In the genomic region with DNA sequence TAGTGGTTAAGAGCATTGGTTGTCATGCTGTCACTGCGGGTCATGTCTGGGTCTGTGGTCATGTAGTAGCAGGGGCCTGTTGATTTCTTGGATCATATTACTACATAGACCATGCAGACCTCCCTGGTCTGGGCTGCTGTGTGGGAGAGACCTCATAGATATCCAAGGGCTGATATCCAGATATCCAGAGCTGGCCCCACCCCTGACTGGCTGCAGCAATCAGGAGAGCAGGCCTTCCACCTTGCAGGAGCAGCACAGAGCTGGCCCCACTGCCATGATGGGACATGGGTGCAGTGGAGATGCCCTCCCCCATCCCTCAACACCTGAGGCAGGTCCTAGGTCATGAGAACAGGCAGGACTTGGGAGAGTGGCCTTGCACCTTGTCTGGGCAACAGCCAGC, we compare ENCODE assay signal across 18 mouse cellular contexts. TPM values are rescaled to one million over a fixed set of nuclear protein-coding genes. Genes with fewer than 3 reads are reported as not detected.
DNase-seq lines count a peak whose midpoint lies in the region; ATAC-seq and TF ChIP-seq lines count a peak whose summit lies in the region.
"Had no signal": no experiment of that assay in that cellular context is flagged by ENCODE, and none has a peak within 500 bp of the region (broad histone marks: within the 10 kb centered on the region; RNA-seq: fewer than 3 reads in every experiment).

No protein-coding gene starts in this region.

- H3K9me3 ChIP-seq in heart, embryonic 11.5 days (replicated peaks; ENCODE audit: control insufficient read depth, low read length): no peaks in the 10 kb centered on the region
- H3K9me3 ChIP-seq in kidney, embryonic 16.5 days (ENCODE audit: low read length): no peaks in the 10 kb centered on the region
- H3K9me3 ChIP-seq in limb, embryonic 10.5 days (replicated peaks): no peaks in the 10 kb centered on the region
- H3K9me3 ChIP-seq in liver, embryonic 11.5 days (ENCODE audit: control insufficient read depth, low read length): no peaks in the 10 kb centered on the region
- H3K9me3 ChIP-seq: lung, embryonic 15.5 days; neural tube, embryonic 13.5 days had no signal

- no peak overlapping the region for H3K4me3 ChIP-seq in heart, embryonic 11.5 days (ENCODE audit: low read depth, low read length)
- no peak overlapping the region for H3K4me3 ChIP-seq in kidney, embryonic 16.5 days (ENCODE audit: low read length)
- H3K4me3 ChIP-seq in kidney, adult 2 months (ENCODE audit: insufficient read depth, low read depth, low read length): no peak overlapping the region
- no peak overlapping the region for H3K4me3 ChIP-seq in limb, embryonic 10.5 days
- H3K4me3 ChIP-seq in liver, embryonic 11.5 days (ENCODE audit: low read depth, low read length): no peak overlapping the region
- H3K4me3 ChIP-seq: erythroblast, embryonic 14.5 days; lung, embryonic 15.5 days; neural tube, embryonic 13.5 days had no signal

- DNase-seq in heart, adult 8-10 months (ENCODE audit: low spot score): no peak
- no peak for DNase-seq in kidney, adult 2 months
- DNase-seq in limb, embryonic 10.5 days (ENCODE audit: low spot score): no peak
- no peak for DNase-seq in liver, embryonic 11.5 days (ENCODE audit: low spot score)
- no peak for DNase-seq in thymus, postnatal 10 days (ENCODE audit: low spot score in 2 of 2)
- no peak for DNase-seq in left cerebral cortex, adult 18-20 months (ENCODE audit: low spot score in 2 of 2)
- DNase-seq: cerebellum, adult 11-12 months; kidney, adult 18-20 months; kidney, postnatal 14 days; lung, postnatal 4 days; thymus, postnatal 36 days had no signal

- no peaks in the 10 kb centered on the region; the same call in 1 of the 2 replicates for H3K36me3 ChIP-seq in heart, embryonic 11.5 days (ENCODE audit: control insufficient read depth, insufficient read depth, low read length)
- H3K36me3 ChIP-seq in kidney, embryonic 16.5 days (ENCODE audit: insufficient read depth, low read length): peaks cover 13% of the 10 kb centered on the region; the same call in 1 of the 2 replicates
- no peaks in the 10 kb centered on the region for H3K36me3 ChIP-seq in kidney, adult 2 months (ENCODE audit: control insufficient read depth, insufficient read depth, low read length)
- peaks cover 52% of the 10 kb centered on the region for H3K36me3 ChIP-seq in limb, embryonic 10.5 days
- peaks cover 18% of the 10 kb centered on the region for H3K36me3 ChIP-seq in liver, embryonic 11.5 days (ENCODE audit: control insufficient read depth, insufficient read depth, low read length)
- H3K36me3 ChIP-seq: neural tube, embryonic 13.5 days had no signal

- ATAC-seq in heart, embryonic 11.5 days (replicated peaks; ENCODE audit: insufficient number of reproducible peaks, low FRiP score, low TSS enrichment): no peak
- peak; percentile 20; the same call in 1 of the 2 replicates for ATAC-seq in kidney, embryonic 16.5 days (ENCODE audit: low FRiP score, low TSS enrichment)
- peak; percentile 33 for ATAC-seq in liver, embryonic 11.5 days (replicated peaks; ENCODE audit: low FRiP score)
- ATAC-seq: hindbrain, postnatal 0 days had no signal

- no peak overlapping the region for H3K9ac ChIP-seq in heart, embryonic 11.5 days (ENCODE audit: low read depth, low read length)
- no peak overlapping the region for H3K9ac ChIP-seq in kidney, embryonic 16.5 days (replicated peaks; ENCODE audit: low read length)
- H3K9ac ChIP-seq in liver, embryonic 11.5 days (ENCODE audit: low read depth, low read length): no peak overlapping the region
- H3K9ac ChIP-seq: lung, embryonic 15.5 days; neural tube, embryonic 13.5 days had no signal

- no peaks in the 10 kb centered on the region for H3K27me3 ChIP-seq in heart, embryonic 11.5 days (ENCODE audit: control insufficient read depth, insufficient read depth, low read length)
- no peaks in the 10 kb centered on the region for H3K27me3 ChIP-seq in kidney, embryonic 16.5 days (ENCODE audit: insufficient read depth, low read length)
- no peaks in the 10 kb centered on the region for H3K27me3 ChIP-seq in kidney, adult 2 months (replicated peaks; ENCODE audit: control insufficient read depth, insufficient read depth, low read length)
- no peaks in the 10 kb centered on the region for H3K27me3 ChIP-seq in limb, embryonic 10.5 days (ENCODE audit: low read depth, poor library complexity, severe bottlenecking)
- no peaks in the 10 kb centered on the region for H3K27me3 ChIP-seq in liver, embryonic 11.5 days (replicated peaks; ENCODE audit: control insufficient read depth, insufficient read depth, low read length)
- H3K27me3 ChIP-seq: lung, embryonic 15.5 days; neural tube, embryonic 13.5 days had no signal

- WGBS in heart, embryonic 11.5 days (ENCODE audit: insufficient replicate concordance): 92% methylated on average over 1 of the region's 1 CpGs
- WGBS in kidney, embryonic 16.5 days: 78% methylated on average over 1 of the region's 1 CpGs
- 77% methylated on average over 1 of the region's 1 CpGs for WGBS in kidney, adult 2 months
- 93% methylated on average over 1 of the region's 1 CpGs for WGBS in limb, embryonic 10.5 days
- WGBS in liver, embryonic 11.5 days: 83% methylated on average over 1 of the region's 1 CpGs

- no peak for TF ChIP-seq CTCF in kidney, adult 2 months (conservative IDR thresholded peaks at IDR 0.05; ENCODE audit: insufficient read depth, insufficient read length, low read depth, low read length)

- peak overlapping the region; percentile 10; the same call in 1 of the 2 replicates for H3K27ac ChIP-seq in heart, embryonic 11.5 days (ENCODE audit: low read depth, low read length)
- H3K27ac ChIP-seq in kidney, embryonic 16.5 days (ENCODE audit: low read length): no peak overlapping the region
- H3K27ac ChIP-seq in kidney, adult 2 months (ENCODE audit: insufficient read depth, low read depth, low read length): no peak overlapping the region
- peak overlapping the region; percentile 26; the same call in 1 of the 2 replicates for H3K27ac ChIP-seq in limb, embryonic 10.5 days
- H3K27ac ChIP-seq in liver, embryonic 11.5 days (ENCODE audit: low read depth, low read length): no peak overlapping the region
- H3K27ac ChIP-seq: hindbrain, postnatal 0 days; lung, embryonic 15.5 days; neural tube, embryonic 13.5 days had no signal

- TF ChIP-seq POLR2A in kidney, adult 2 months (IDR thresholded peaks at IDR 0.05; ENCODE audit: low read depth, low read length): no peak

- no peak overlapping the region for H3K4me2 ChIP-seq in heart, embryonic 11.5 days
- no peak overlapping the region for H3K4me2 ChIP-seq in kidney, embryonic 16.5 days (replicated peaks; ENCODE audit: low read depth, low read length)
- no peak overlapping the region for H3K4me2 ChIP-seq in liver, embryonic 11.5 days
- H3K4me2 ChIP-seq: lung, embryonic 15.5 days; midbrain, embryonic 11.5 days; neural tube, embryonic 13.5 days had no signal

- H3K4me1 ChIP-seq in heart, embryonic 11.5 days (ENCODE audit: control insufficient read depth, insufficient read depth, low read length): peaks cover 6% of the 10 kb centered on the region
- H3K4me1 ChIP-seq in kidney, embryonic 16.5 days (ENCODE audit: insufficient read depth, low read length): peaks cover 3% of the 10 kb centered on the region; the same call in 1 of the 2 replicates
- H3K4me1 ChIP-seq in kidney, adult 2 months (ENCODE audit: control insufficient read depth, insufficient read depth, low read length): no peaks in the 10 kb centered on the region; the same call in 1 of the 2 replicates
- H3K4me1 ChIP-seq in limb, embryonic 10.5 days: peaks cover 11% of the 10 kb centered on the region
- H3K4me1 ChIP-seq in liver, embryonic 11.5 days (replicated peaks; ENCODE audit: control insufficient read depth, insufficient read depth, low read length): peaks cover 5% of the 10 kb centered on the region

RNA-seq across cellular contexts. Expression of gene Ttc28, which starts 4.3 kb away (rescaled TPM):
- polyA plus RNA-seq in heart, embryonic 11.5 days (2014; fragmentation: Nextera tagmentation; extraction: Ambion mirVana): 8.1 and 9.4 TPM in 2 replicates
- total RNA-seq in heart, adult 8-10 months (2022): 10 to 100 TPM; 11.0 to 17.2 (median 12.3) TPM
- 12.1 and 14.7 TPM in 2 replicates for polyA plus RNA-seq in kidney, embryonic 16.5 days (2015; fragmentation: Nextera tagmentation; extraction: Ambion mirVana)
- polyA plus RNA-seq in kidney, adult 2 months (2012; rRNA removed): 6.6 TPM in 2 replicates
- 12.6 and 15.1 TPM in 2 replicates for polyA plus RNA-seq in limb, embryonic 10.5 days (2016; fragmentation: Nextera tagmentation; extraction: Ambion mirVana)
- 5.5 and 5.7 TPM in 2 replicates for polyA plus RNA-seq in liver, embryonic 11.5 days (2014; fragmentation: Nextera tagmentation; extraction: Ambion mirVana)
- 1 to 10 TPM; 9.3 to 9.8 TPM for total RNA-seq in left cerebral cortex, adult 18-20 months (2021)

RNA-seq across cellular contexts. Expression of gene Chek2, which starts 35.5 kb away (rescaled TPM):
- polyA plus RNA-seq in heart, embryonic 11.5 days (2014; fragmentation: Nextera tagmentation; extraction: Ambion mirVana): 20.9 and 27.1 TPM in 2 replicates
- 1 to 10 TPM; 2.0 to 3.2 (median 2.4) TPM for total RNA-seq in heart, adult 8-10 months (2022)
- polyA plus RNA-seq in kidney, embryonic 16.5 days (2015; fragmentation: Nextera tagmentation; extraction: Ambion mirVana): 32.8 and 36.7 TPM in 2 replicates
- 4.5 and 5.4 TPM in 2 replicates for polyA plus RNA-seq in kidney, adult 2 months (2012; rRNA removed)
- polyA plus RNA-seq in limb, embryonic 10.5 days (2016; fragmentation: Nextera tagmentation; extraction: Ambion mirVana): 40.8 and 45.1 TPM in 2 replicates
- polyA plus RNA-seq in liver, embryonic 11.5 days (2014; fragmentation: Nextera tagmentation; extraction: Ambion mirVana): 62.6 and 68.2 TPM in 2 replicates
- 1 to 10 TPM; 1.3 to 1.5 TPM for total RNA-seq in left cerebral cortex, adult 18-20 months (2021)

RNA-seq across cellular contexts. Expression of gene Hscb, which starts 35.7 kb away (rescaled TPM):
- 30.2 and 32.6 TPM in 2 replicates for polyA plus RNA-seq in heart, embryonic 11.5 days (2014; fragmentation: Nextera tagmentation; extraction: Ambion mirVana)
- 10 to 100 TPM; 17.6 to 21.4 (median 20.4) TPM for total RNA-seq in heart, adult 8-10 months (2022)
- polyA plus RNA-seq in kidney, embryonic 16.5 days (2015; fragmentation: Nextera tagmentation; extraction: Ambion mirVana): 32.1 and 35.3 TPM in 2 replicates
- 29.6 and 31.3 TPM in 2 replicates for polyA plus RNA-seq in kidney, adult 2 months (2012; rRNA removed)
- 27.3 and 33.6 TPM in 2 replicates for polyA plus RNA-seq in limb, embryonic 10.5 days (2016; fragmentation: Nextera tagmentation; extraction: Ambion mirVana)
- 38.0 and 44.1 TPM in 2 replicates for polyA plus RNA-seq in liver, embryonic 11.5 days (2014; fragmentation: Nextera tagmentation; extraction: Ambion mirVana)
- 10 to 100 TPM in 1 of 2 experiments, 1 to 10 TPM in 1; 8.9 to 10.9 TPM for total RNA-seq in left cerebral cortex, adult 18-20 months (2021)

Comparison
In these comparisons a context has a peak if more than half of its experiments do, and no peak if none do; other contexts are left out.
1. H3K27ac ChIP-seq: peak in heart, embryonic 11.5 days (single experiment) and limb, embryonic 10.5 days (single experiment); none in kidney, embryonic 16.5 days (single experiment), kidney, adult 2 months (single experiment) and liver, embryonic 11.5 days (single experiment).